Mouse (Mus musculus): ENCODE measurements around the gene Shld2. TPM values are rescaled to one million over a fixed set of nuclear protein-coding genes. Genes with fewer than 3 reads are reported as not detected.

The Shld2 gene
- polyA plus RNA-seq, 1 experiment from 2014 or later: 11.8 TPM

- Histone ChIP-seq H3K36me3 (ENCODE audit: insufficient read depth, low read length) (no peaks in the 10 kb centered on the region), H3K9me3 (replicated peaks; ENCODE audit: low read length) (no peaks in the 10 kb centered on the region), H3K4me1 (replicated peaks; ENCODE audit: insufficient read depth, low read length) (no peaks in the 10 kb centered on the region), H3K27ac (no peak overlapping the region), H3K27me3 (ENCODE audit: insufficient read depth, low read length) (no peaks in the 10 kb centered on the region), H3K9ac (ENCODE audit: low read depth, low read length) (no peak overlapping the region), H3K4me2 (ENCODE audit: low read length) (no peak overlapping the region), H3K4me3 (replicated peaks; ENCODE audit: low read depth, low read length) (no peak overlapping the region)
- ATAC-seq (replicated peaks; ENCODE audit: low FRiP score, low read depth) (no peak), DNase-seq (ENCODE audit: low spot score) (no peak)
- WGBS: 66% methylated on average over 7 of the region's 7 CpGs
- no peak for TF ChIP-seq CTCF (IDR thresholded peaks at IDR 0.05; ENCODE audit: low read depth)
Observed at GRCm38 (mm10) chr14:34232340-34232739, 78.0 kb downstream of the Shld2 start.

GRCm38 (mm10) chr14:34228830-34229506, 81.3 kb downstream of the Shld2 start:
- H3K4me2 ChIP-seq (ENCODE audit: low read length): no peak overlapping the region
- no peaks in the 10 kb centered on the region for H3K9me3 ChIP-seq (replicated peaks; ENCODE audit: low read length)
- no peaks in the 10 kb centered on the region for H3K4me1 ChIP-seq (replicated peaks; ENCODE audit: insufficient read depth, low read length)
- ATAC-seq (replicated peaks; ENCODE audit: low FRiP score, low read depth): no peak
- DNase-seq (ENCODE audit: low spot score): no peak
- H3K27me3 ChIP-seq (ENCODE audit: insufficient read depth, low read length): no peaks in the 10 kb centered on the region
- no peak overlapping the region for H3K9ac ChIP-seq (ENCODE audit: low read depth, low read length)
- 73% methylated on average over 10 of the region's 10 CpGs for WGBS
- H3K27ac ChIP-seq: no peak overlapping the region
- no peak overlapping the region for H3K4me3 ChIP-seq (replicated peaks; ENCODE audit: low read depth, low read length)
- no peaks in the 10 kb centered on the region for H3K36me3 ChIP-seq (ENCODE audit: insufficient read depth, low read length)
- TF ChIP-seq CTCF (IDR thresholded peaks at IDR 0.05; ENCODE audit: low read depth): no peak

GRCm38 (mm10) chr14:34227981-34228380, 82.3 kb downstream of the Shld2 start:
- WGBS: 84% methylated on average over 12 of the region's 12 CpGs
- Histone ChIP-seq H3K4me3 (replicated peaks; ENCODE audit: low read depth, low read length) (no peak overlapping the region), H3K27me3 (ENCODE audit: insufficient read depth, low read length) (no peaks in the 10 kb centered on the region), H3K36me3 (ENCODE audit: insufficient read depth, low read length) (no peaks in the 10 kb centered on the region), H3K9me3 (replicated peaks; ENCODE audit: low read length) (no peaks in the 10 kb centered on the region), H3K4me1 (replicated peaks; ENCODE audit: insufficient read depth, low read length) (no peaks in the 10 kb centered on the region), H3K9ac (ENCODE audit: low read depth, low read length) (no peak overlapping the region), H3K4me2 (ENCODE audit: low read length) (no peak overlapping the region), H3K27ac (no peak overlapping the region)
- no peak for DNase-seq (ENCODE audit: low spot score)
- no peak for TF ChIP-seq CTCF (IDR thresholded peaks at IDR 0.05; ENCODE audit: low read depth)
- ATAC-seq (replicated peaks; ENCODE audit: low FRiP score, low read depth): no peak

- no peaks in the 10 kb centered on the region for H3K4me1 ChIP-seq (replicated peaks; ENCODE audit: insufficient read depth, low read length)
- H3K27me3 ChIP-seq (ENCODE audit: insufficient read depth, low read length): no peaks in the 10 kb centered on the region
- no peak overlapping the region for H3K4me2 ChIP-seq (ENCODE audit: low read length)
- no peak overlapping the region for H3K27ac ChIP-seq
- WGBS: 58% methylated on average over 4 of the region's 4 CpGs
- TF ChIP-seq CTCF (IDR thresholded peaks at IDR 0.05; ENCODE audit: low read depth): no peak
- no peaks in the 10 kb centered on the region for H3K36me3 ChIP-seq (ENCODE audit: insufficient read depth, low read length)
- H3K9ac ChIP-seq (ENCODE audit: low read depth, low read length): no peak overlapping the region
- DNase-seq (ENCODE audit: low spot score) (peak; percentile 20), ATAC-seq (replicated peaks; ENCODE audit: low FRiP score, low read depth) (no peak)
- no peaks in the 10 kb centered on the region for H3K9me3 ChIP-seq (replicated peaks; ENCODE audit: low read length)
- H3K4me3 ChIP-seq (replicated peaks; ENCODE audit: low read depth, low read length): no peak overlapping the region
Observed at GRCm38 (mm10) chr14:34226566-34226965, 83.7 kb downstream of the Shld2 start.

- DNase-seq (ENCODE audit: low spot score) (no peak), ATAC-seq (replicated peaks; ENCODE audit: low FRiP score, low read depth) (no peak)
- no peak overlapping the region for H3K4me3 ChIP-seq (replicated peaks; ENCODE audit: low read depth, low read length)
- 83% methylated on average over 9 of the region's 9 CpGs for WGBS
- peaks cover 1% of the 10 kb centered on the region; the same call in 1 of the 2 replicates for H3K27me3 ChIP-seq (ENCODE audit: insufficient read depth, low read length)
- H3K4me1 ChIP-seq (replicated peaks; ENCODE audit: insufficient read depth, low read length): no peaks in the 10 kb centered on the region
- no peak overlapping the region for H3K4me2 ChIP-seq (ENCODE audit: low read length)
- no peak overlapping the region for H3K9ac ChIP-seq (ENCODE audit: low read depth, low read length)
- no peaks in the 10 kb centered on the region for H3K9me3 ChIP-seq (replicated peaks; ENCODE audit: low read length)
- no peak for TF ChIP-seq CTCF (IDR thresholded peaks at IDR 0.05; ENCODE audit: low read depth)
- no peak overlapping the region for H3K27ac ChIP-seq
- H3K36me3 ChIP-seq (ENCODE audit: insufficient read depth, low read length): no peaks in the 10 kb centered on the region
Observed at GRCm38 (mm10) chr14:34225986-34226385, 84.3 kb downstream of the Shld2 start.

- Histone ChIP-seq H3K9me3 (replicated peaks; ENCODE audit: low read length) (no peaks in the 10 kb centered on the region), H3K27me3 (ENCODE audit: insufficient read depth, low read length) (peaks cover 11% of the 10 kb centered on the region), H3K36me3 (ENCODE audit: insufficient read depth, low read length) (no peaks in the 10 kb centered on the region), H3K4me2 (ENCODE audit: low read length) (no peak overlapping the region), H3K4me3 (replicated peaks; ENCODE audit: low read depth, low read length) (no peak overlapping the region), H3K4me1 (replicated peaks; ENCODE audit: insufficient read depth, low read length) (peaks cover 6% of the 10 kb centered on the region), H3K9ac (ENCODE audit: low read depth, low read length) (no peak overlapping the region), H3K27ac (no peak overlapping the region)
- 73% methylated on average over 5 of the region's 5 CpGs for WGBS
- no peak for TF ChIP-seq CTCF (IDR thresholded peaks at IDR 0.05; ENCODE audit: low read depth)
- ATAC-seq (replicated peaks; ENCODE audit: low FRiP score, low read depth): no peak
- DNase-seq (ENCODE audit: low spot score): no peak
Observed at GRCm38 (mm10) chr14:34223362-34223898, 86.9 kb downstream of the Shld2 start.
